Mouse (Mus musculus): ENCODE measurements around the gene Cep128. TPM values are rescaled to one million over a fixed set of nuclear protein-coding genes. Genes with fewer than 3 reads are reported as not detected.

Gene Cep128
- polyA plus RNA-seq, 1 experiment: 1.9 TPM

DNA sequence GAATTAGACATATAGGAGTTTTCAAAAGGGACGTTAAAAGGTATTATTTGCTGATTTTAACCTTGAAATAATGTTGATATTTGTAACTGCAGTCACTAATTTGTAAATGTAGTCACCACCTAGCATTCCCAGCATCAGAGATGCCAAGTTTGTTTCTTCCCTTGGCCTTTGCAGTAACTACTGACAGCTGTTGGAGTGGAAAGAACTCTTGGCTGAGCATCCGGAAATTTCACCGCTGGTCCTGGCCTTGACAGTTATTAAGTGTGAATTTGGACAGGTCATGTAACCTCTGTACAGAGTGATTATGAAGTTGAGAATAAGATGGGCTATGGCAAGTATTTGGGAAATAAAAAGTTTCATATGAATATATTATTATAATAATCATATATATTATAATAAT, 413.1 kb downstream of the Cep128 start:
- DNase-seq (ENCODE audit: low spot score): no peak

DNA sequence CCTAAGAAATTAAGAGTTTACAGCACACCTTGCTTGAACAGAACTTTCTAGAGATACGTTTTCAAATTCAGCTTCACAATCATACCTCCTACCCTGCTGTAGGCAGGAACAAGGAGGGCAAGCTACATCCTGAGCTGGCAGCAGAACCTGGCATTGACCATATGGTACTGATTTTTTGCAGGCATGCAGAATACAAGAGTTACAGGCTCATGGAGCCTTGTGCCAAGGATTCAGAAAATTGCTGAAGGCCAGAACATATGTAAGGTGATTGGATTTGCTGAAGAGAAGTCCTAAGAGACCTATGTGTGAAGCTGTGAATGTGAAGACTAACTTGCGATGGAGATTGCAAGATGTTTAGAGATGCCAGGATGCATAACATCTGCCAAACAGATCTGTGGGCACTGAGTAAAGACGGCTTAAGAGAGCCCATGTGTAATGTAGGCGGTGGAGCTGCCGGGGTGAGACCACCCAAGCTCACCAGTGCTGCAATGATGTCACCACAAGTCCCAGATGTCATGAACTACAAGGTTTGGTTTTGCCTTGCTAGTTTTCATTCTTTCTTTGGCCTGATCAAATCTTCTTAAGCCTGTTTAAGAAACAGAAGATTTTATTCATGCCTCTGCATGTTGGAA, 422.7 kb downstream of the Cep128 start:
- DNase-seq (ENCODE audit: low spot score): no peak

DNA sequence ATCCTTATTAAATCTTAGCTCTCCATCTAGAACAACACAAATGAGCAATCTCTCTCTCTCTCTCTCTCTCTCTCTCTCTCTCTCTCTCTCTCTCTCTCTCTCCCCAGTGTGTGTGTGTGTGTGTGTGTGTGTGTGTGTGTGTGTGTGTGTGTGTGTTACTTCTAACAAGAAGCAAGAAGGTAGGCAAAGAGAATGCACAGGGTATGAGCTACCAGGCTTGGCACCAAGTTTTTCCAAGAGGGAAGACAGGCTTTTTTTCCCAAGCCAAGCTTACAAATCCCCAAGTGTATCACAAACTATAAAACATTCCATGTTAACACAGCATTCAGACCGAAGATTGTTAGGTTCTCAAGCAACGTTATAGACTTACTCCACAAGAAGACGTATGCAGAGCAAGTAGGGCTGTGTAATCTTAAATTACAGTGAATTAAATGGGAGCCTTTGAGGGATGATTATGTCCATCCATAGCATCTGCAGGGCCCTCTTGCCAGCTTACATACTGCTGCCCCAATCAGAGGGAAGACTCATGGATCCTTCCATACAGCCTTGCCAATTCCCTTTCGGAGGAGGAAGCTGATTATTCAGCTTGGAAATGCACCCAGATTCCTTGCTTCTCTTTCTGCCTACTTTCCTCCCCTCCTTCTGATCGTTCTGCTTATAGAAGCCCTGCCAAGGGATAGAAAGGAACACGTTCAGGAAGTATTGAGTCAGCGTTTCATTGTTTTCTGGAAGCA, 429.3 kb downstream of the Cep128 start:
- DNase-seq (ENCODE audit: low spot score): no peak

Other genes with a start within 250 kb of the Cep128 start
- 0.44 and 0.78 TPM in 2 replicates for gene Tshr, start 154 bp upstream of the Cep128 start, polyA plus RNA-seq (2012; rRNA removed)
- 14.2 and 16.2 TPM in 2 replicates for gene Gtf2a1, start 206.1 kb upstream of the Cep128 start, polyA plus RNA-seq (2012; rRNA removed)

Data from urinary bladder, adult 2 months (tissue).